Mouse (Mus musculus) testis, adult 2 months (tissue): Measurements from ENCODE around the gene Lrrtm4.

Experiments used
- CTCF ChIP-seq: fragments of 200-500 bp; IDR thresholded peaks from 2 replicates; pipeline ENCODE4 v1.5.1; 2012; ENCODE audit warnings: low read depth, mild to moderate bottlenecking, inconsistent platforms, low read length, moderate library complexity; ENCODE audit not compliant: control insufficient read depth, insufficient read depth, insufficient replicate concordance
- POLR2A ChIP-seq: fragments of 200-500 bp; IDR thresholded peaks from 2 replicates; pipeline ENCODE4 v1.6.1; 2012; ENCODE audit warnings: low read depth, mild to moderate bottlenecking, inconsistent platforms, low read length, moderate library complexity; ENCODE audit not compliant: control insufficient read depth

GRCm38 (mm10) chr6:80105343-80105742 is 86.7 kb downstream of the Lrrtm4 start:
- TF ChIP-seq CTCF (no peak), POLR2A (no peak)
